Mouse (Mus musculus) lung, adult 2 months (tissue): ENCODE results near the gene Nhlh2. TPM values are rescaled to one million over a fixed set of nuclear protein-coding genes. Genes with fewer than 3 reads are reported as not detected.

Experiments
- DNase-seq: peaks from one replicate; pipeline ENCODE4 v3.0.0; 2022
- H3K4me1 ChIP-seq: fragments of 200-500 bp; 2 replicates; pipeline ENCODE4 v1.6.1; 2011; ENCODE audit warnings: low read length; ENCODE audit not compliant: control insufficient read depth, insufficient read depth
- H3K4me3 ChIP-seq: fragments of 200-500 bp; replicated peaks from 2 replicates; pipeline ENCODE3; 2011; ENCODE audit warnings: low read depth, mild to moderate bottlenecking, control low read depth, low read length; ENCODE audit errors: extremely low read depth
- CTCF ChIP-seq: fragments of 200-500 bp; IDR thresholded peaks from 2 replicates; pipeline ENCODE4 v1.5.1; 2011; ENCODE audit warnings: mild to moderate bottlenecking, low read length, control low read depth; ENCODE audit not compliant: insufficient read depth
- POLR2A ChIP-seq: fragments of 200-500 bp; IDR thresholded peaks from 2 replicates; pipeline ENCODE4 v1.6.1; 2011; ENCODE audit warnings: low read depth, mild to moderate bottlenecking, control low read depth, low read length, borderline replicate concordance; ENCODE audit errors: extremely low read depth
- WGBS: fragments of 180-500 bp; shearing (Covaris S2); methylation state at CpG from one replicate; pipeline ENCODE4 v1.1.7; 2018; 5-methylcytosine and 5-hydroxymethylcytosine counted together
- polyA plus RNA-seq: library from polyadenylated mRNA; depleted of rRNA; stranded (reverse); fragments of >200 nt; gene quantifications from 2 replicates; pipeline ENCODE4 v1.2.3, GENCODE M21; 2012; rRNA removed

The Nhlh2 gene
- polyA plus RNA-seq = not detected in 2 replicates

GRCm38 (mm10) chr3:102009926-102010381 lies at the start of gene Nhlh2:
Gene Nhlh2 (plus strand): TSS chr3:102010076.
- Histone ChIP-seq H3K4me1 (no peaks in the 10 kb centered on the region), H3K4me3 (no peak within 1 kb of the TSS)
- DNase-seq = no peak

DNA sequence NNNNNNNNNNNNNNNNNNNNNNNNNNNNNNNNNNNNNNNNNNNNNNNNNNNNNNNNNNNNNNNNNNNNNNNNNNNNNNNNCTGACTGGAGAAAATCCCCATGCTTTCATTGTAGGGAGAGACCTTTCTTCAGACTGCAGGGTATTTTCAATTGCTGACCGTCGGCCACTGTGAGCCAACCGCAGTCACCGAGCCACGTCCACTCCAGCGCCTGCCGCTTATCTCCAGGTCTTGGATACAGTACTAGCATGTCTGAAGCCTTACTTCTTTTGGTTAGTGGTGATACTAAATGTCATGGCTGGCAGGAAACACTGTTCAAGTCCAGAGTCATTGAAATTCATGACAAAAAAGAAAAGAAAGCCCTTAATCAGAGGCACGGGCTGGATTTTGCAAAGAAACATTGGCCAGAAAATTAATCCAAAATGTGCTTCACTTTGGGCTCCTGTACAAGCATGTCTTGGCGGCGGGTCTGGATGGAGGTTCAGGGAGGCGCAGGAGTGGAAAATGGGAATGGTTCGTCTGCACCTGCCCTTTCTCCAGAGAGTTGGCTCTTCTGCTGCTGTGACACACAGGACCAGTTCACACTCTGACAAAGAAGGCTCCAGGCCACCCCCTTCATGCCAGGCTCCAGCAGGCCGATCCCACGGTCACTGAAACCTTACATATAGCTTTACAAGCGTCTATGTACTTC lies 48.6 kb upstream of the Nhlh2 start:
- H3K4me3 ChIP-seq = no peak overlapping the region
- H3K4me1 ChIP-seq = no peaks in the 10 kb centered on the region

More at GRCm38 (mm10) chr3:102009926-102010381, at the start of gene Nhlh2:
- WGBS = 18% methylated on average over 2 of the region's 2 CpGs
- TF ChIP-seq CTCF (no peak), POLR2A (no peak)

GRCm38 (mm10) chr3:101963501-101963900 lies 46.4 kb upstream of the Nhlh2 start:
- Histone ChIP-seq H3K4me1 (no peaks in the 10 kb centered on the region), H3K4me3 (no peak overlapping the region)
- TF ChIP-seq POLR2A = no peak
- WGBS = 50% methylated on average over 9 of the region's 9 CpGs
- DNase-seq = no peak

More for the DNA sequence above, 48.6 kb upstream of the Nhlh2 start:
- TF ChIP-seq POLR2A (no peak), CTCF (no peak)
- DNase-seq = no peak
- 92% methylated on average over 15 of the region's 15 CpGs for WGBS

GRCm38 (mm10) chr3:101964352-101964751 lies 45.5 kb upstream of the Nhlh2 start:
- TF ChIP-seq POLR2A (no peak), CTCF (no peak)
- Histone ChIP-seq H3K4me1 (no peaks in the 10 kb centered on the region), H3K4me3 (no peak overlapping the region)
- DNase-seq = no peak
- 57% methylated on average over 7 of the region's 7 CpGs for WGBS

DNA sequence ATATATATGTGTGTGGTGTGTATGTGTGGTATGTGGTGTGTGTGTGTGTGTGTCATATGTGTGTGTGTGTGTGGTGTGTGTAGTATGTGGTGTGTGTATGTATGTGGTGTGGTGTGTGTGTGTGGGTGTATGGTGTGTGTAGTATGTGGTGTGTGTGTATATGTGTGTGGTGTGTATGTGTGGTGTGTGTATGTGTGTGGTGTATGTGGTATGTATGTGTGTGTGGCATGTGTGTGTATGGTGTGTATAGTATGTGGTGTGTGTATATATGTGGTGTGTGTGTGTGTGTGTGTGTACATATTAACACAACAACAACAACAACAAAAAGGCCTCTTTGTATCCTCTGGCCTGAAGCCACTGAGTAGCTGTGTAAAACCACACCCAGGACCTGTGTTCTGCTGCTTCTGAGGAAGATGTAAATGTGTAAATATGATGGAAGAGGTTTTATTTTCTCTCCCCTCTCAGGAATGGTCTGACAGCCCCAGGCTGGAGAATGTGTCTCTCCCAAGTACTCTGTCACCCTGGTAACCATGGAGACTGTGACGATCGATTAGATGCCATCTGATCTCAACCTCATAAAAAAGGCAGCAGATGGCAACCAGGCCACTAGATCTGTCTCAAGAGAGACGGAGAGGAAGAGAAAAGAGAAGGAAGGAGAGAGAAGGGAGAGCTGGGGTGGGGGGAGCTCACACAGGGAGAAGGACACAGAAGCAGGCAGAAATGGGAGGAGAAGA lies 42.9 kb upstream of the Nhlh2 start:
- 47% methylated on average over 3 of the region's 3 CpGs for WGBS
- DNase-seq = no peak
- Histone ChIP-seq H3K4me3 (no peak overlapping the region), H3K4me1 (no peaks in the 10 kb centered on the region)
- TF ChIP-seq CTCF (no peak), POLR2A (no peak)

GRCm38 (mm10) chr3:101975337-101975736 lies 34.5 kb upstream of the Nhlh2 start:
- no peak for TF ChIP-seq CTCF
- TF ChIP-seq POLR2A = no peak
- H3K4me1 ChIP-seq = no peaks in the 10 kb centered on the region
- no peak overlapping the region for H3K4me3 ChIP-seq
- 86% methylated on average over 10 of the region's 10 CpGs for WGBS
- DNase-seq = no peak

- DNase-seq = no peak
- H3K4me3 ChIP-seq = no peak overlapping the region
- whole genome bisulfite sequencing = 80% methylated on average over 10 of the region's 10 CpGs
- no peak for TF ChIP-seq CTCF
- TF ChIP-seq POLR2A = no peak
- H3K4me1 ChIP-seq = no peaks in the 10 kb centered on the region
Measured at GRCm38 (mm10) chr3:101978299-101978994, 31.4 kb upstream of the Nhlh2 start.

GRCm38 (mm10) chr3:101983917-101984316 lies 26.0 kb upstream of the Nhlh2 start:
- Histone ChIP-seq H3K4me3 (no peak overlapping the region), H3K4me1 (no peaks in the 10 kb centered on the region)
- no peak for DNase-seq
- TF ChIP-seq CTCF (no peak), POLR2A (no peak)
- 59% methylated on average over 4 of the region's 4 CpGs for WGBS

DNA sequence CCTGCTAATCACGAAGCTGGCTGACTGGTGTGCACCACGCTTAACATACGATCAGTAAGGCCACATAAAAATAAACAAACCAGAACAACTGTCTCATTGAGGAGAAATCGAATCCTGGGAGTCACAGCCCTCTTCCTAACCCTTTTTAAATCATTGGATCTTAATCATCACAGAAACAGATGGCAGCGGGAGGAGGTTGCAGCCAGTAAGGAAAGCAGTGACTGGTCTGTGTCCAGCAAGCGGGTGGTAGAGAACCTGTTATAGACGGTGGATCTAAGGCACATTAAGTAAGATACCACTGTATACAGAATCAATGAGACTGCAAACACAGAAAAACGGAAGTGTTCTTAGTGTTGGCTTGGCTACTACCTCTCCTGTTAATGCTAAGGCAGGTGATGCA lies 24.2 kb upstream of the Nhlh2 start:
- no peak for DNase-seq
- Histone ChIP-seq H3K4me3 (no peak overlapping the region), H3K4me1 (no peaks in the 10 kb centered on the region)
- WGBS = 60% methylated on average over 8 of the region's 8 CpGs
- no peak for TF ChIP-seq CTCF
- no peak for TF ChIP-seq POLR2A
